Mouse (Mus musculus) liver, embryonic 14.5 days (tissue): ENCODE measurements at regions not wholly inside any gene's neighbourhood (a gene's known extent, or its start where the extent isn't known, plus 50 kb on each side); places are given as distances from the start of the nearest gene placed in this dataset.

Experiments
- CTCF ChIP-seq: IDR thresholded peaks from 2 replicates; pipeline ENCODE4 v1.5.1; 2016; ENCODE audit warnings: antibody characterized with exemption, low read depth, control low read depth
- EP300 ChIP-seq: IDR thresholded peaks from 2 replicates; pipeline ENCODE4 v1.6.1; 2016; ENCODE audit warnings: antibody characterized with exemption, low read depth

DNA sequence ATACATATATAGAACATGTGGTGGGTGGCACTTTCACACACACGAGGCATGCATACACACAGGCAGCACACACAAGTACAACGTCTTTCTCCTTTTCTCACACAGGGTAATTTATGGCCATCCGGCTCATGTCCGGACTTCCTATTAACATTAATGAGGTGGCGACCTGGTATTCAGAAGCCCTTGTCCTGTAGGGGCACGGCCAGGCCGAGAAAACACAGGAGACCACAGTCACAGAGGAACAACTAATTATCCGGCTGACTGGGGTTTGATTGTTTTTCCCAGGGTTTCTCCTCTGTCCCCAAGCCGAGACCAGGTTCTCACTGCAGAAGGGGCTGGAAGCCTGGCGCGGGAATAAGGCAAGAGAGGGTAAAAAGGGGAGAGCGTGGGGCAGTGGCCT is 95.6 kb downstream of the Vegfa start:
- TF ChIP-seq EP300 (no peak), CTCF (no peak)
